Mouse (Mus musculus): ENCODE measurements at regions not wholly inside any gene's neighbourhood (a gene's known extent, or its start where the extent isn't known, plus 50 kb on each side); places are given as distances from the start of the nearest gene placed in this dataset.

DNA sequence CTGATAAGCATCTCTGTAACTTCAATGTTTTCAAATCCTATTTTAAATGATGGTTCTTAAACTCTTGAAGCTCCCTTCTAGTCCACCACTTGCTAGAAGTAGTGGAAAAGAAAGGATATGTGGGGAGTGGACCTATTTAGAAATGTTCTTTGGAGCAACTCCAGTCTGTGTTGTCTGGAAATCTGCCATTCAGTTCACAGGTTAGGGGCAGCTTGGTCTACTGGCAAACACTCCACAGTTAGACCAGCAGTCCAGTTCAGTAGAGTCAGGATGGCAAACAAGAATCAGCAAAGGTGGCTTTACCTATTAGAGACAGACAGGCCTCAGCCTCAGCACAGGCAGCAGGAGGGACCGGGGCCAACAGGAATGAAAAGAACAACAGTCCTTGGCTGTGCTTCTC lies 67.3 kb upstream of the Dpyd start:
- no peak for DNase-seq

DNA sequence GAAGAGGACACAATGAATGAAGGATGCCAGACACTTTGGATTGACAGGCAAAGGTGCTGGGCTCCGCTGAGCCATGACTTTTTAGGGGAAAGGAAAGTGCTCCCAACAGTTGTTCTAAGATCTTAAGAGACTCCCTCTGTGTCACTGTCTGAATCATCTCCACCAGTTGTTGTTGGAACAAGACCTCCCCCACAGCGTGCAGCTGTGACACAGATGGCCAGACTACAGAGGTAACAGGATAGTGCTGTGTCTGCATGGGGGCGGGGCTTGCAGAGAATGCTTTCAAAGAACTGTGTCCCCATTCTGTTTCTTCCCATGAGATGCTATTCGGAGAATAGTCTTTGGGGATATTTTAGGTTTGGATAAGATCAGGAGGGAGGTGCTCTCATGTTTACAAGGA lies 61.7 kb upstream of the Dpyd start:
- no peak for DNase-seq

DNA sequence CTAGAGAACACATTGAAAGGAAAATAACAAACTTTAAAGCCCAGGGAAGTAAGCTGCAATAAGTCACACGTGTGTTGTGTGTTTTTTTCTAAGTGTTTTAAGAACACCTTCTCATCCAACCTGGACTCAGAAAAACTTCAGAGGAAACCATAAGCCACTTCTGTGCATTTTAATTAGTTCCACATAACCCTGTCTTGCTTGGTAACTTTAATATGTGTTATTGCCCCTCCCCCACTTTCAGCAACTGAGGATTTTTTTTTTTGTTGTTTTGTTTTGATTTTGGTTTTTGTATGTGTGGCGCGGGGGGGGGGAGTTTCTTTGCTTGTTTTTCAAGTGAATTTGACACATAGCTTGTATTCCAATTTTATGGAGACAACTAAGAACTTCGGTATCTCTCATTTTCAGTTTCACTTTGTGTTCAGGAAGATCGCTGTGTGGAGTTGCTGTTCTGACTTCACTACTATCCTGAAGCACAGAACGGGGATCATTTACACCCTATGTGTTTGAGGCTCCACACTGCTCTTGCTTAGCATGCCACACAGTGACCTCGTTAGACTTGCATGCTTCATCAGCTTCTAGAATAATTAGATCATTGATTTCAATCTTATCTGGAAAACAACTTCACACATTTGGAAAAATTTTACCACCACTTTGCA lies 54.2 kb upstream of the Dpyd start:
- DNase-seq, result no peak

DNA sequence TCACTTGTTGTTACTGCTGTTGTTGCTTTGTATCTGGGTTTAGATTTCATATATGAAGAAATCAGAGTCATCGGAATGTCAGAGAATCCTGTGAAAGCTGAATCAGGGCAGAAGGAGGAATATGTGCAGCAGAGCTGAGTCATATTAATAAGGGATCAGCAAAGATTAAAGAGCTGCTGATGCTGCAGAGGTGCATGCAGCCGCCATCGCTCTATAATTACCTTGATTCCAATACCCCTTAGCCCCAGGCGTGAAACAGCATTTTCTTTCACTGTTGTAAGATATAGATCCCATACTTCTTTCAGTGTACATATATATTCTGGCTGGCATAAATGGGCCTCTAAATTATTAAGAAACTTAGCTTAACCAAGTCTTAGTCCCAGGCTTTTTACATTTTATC lies 51.1 kb upstream of the Dpyd start:
- no peak for DNase-seq

DNA sequence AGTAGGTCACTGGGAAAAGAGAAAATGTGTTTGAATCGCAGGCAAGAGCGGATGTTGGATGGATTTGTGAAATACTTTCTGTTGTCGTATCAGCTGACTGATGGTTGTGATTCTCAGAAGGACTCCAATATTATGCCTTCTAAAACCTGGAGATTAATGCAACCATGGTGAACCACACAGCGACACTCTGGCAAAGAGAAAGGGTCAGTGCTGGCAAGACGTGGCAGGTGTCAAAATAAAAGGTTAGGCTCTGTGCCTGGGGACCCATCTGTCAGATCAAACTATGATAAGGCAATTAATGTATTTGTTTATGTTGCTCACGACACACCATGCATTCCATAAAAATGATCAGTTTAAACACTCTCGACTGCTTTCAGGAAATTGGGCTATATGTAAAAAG lies 50.0 kb upstream of the Dpyd start:
- no peak for DNase-seq

Small RNA genes in the stretch of these regions (microRNA-seq; reads per million reads assigned to microRNA genes)
- gene Gm24155 (0 reads per million in 2 experiments), gene Mir137 (677 to 1,066 reads per million in 2 experiments)

Measured in adrenal gland, postnatal 25 days (tissue).